Mouse (Mus musculus): ENCODE data around the gene Suox.

DNA sequence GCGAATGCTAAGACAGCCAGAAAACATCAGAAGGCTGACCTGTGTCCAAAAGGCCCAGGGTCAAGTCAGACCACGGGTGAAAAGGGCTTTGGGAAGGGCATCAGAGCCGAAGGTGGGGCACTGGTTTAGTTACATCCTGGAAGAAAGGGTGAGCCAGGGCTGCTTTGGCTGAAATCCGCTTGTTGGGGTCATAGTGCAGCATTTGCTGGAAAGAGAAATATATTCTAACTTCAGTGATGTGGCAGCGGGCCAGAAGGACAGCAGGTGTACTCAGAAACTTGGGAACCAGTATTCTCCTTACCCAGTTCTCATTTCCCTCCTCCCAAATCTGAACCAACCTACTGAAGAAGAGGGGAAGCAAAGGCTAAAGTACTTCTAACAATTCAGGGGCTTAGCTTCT lies 25.1 kb upstream of the Suox start:
- TF ChIP-seq CTCF (IDR thresholded peaks at IDR 0.05; ENCODE audit: extremely low read depth, insufficient read length, insufficient replicate concordance, low read depth, low read length) = no peak
- TF ChIP-seq POLR2A (IDR thresholded peaks at IDR 0.05; ENCODE audit: low read depth, low read length) = no peak
